Mouse (Mus musculus) heart, adult 2 months (tissue): ENCODE data around the gene Nr1d2.

Source experiments
- CTCF ChIP-seq: fragments of 200-600 bp; IDR thresholded peaks from 2 replicates; pipeline ENCODE4 v1.8.1; 2022; ENCODE audit warnings: antibody characterized with exemption, mild to moderate bottlenecking, moderate library complexity
- POLR2A ChIP-seq: fragments of 200-500 bp; IDR thresholded peaks from 2 replicates; pipeline ENCODE4 v1.6.1; 2011; ENCODE audit warnings: mild to moderate bottlenecking, low read depth, low read length, control low read depth; ENCODE audit not compliant: insufficient read depth

DNA sequence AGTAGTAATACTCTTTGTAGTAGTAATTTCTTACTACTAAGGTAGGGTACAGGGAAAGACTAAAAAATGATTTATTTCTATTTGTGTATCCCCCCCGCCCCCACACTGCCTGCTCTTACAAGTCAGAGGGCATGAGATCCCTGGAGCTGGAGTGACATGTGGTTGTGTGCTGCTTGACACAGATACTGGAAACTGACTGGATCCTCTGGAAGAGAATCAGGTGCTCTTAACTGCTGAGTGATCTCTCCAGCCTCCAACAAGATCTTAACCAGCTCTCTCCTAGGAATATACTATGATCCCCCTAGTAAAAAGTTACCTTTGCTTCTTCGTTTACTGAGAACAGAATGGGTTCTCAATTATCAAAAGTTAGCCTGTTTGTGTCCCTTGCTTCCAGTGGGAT lies 47.5 kb upstream of the Nr1d2 start:
- TF ChIP-seq CTCF (no peak), POLR2A (no peak)
